Mouse (Mus musculus) myocyte (in vitro differentiated cells): ENCODE data around the gene 4931406P16Rik.

Experiments used
- E2F4 ChIP-seq: IDR thresholded peaks from one replicate; pipeline ENCODE4 v1.6.1; 2011; ENCODE audit warnings: mild to moderate bottlenecking, control low read depth, moderate library complexity; ENCODE audit not compliant: insufficient read depth
- MYOD1 ChIP-seq, 3 experiments: IDR thresholded peaks; one replicate each; pipeline ENCODE4 v1.6.1; 2011; ENCODE audit warnings: control low read depth in 2 of 3, low read depth in 2 of 3, mild to moderate bottlenecking in 2 of 3, moderate library complexity in 1 of 3; ENCODE audit not compliant: insufficient read length in 2 of 3, control insufficient read depth in 1 of 3
- SRF ChIP-seq: IDR thresholded peaks from one replicate; pipeline ENCODE4 v1.6.1; 2011; ENCODE audit warnings: low read depth; ENCODE audit not compliant: control insufficient read depth, insufficient read length
- USF1 ChIP-seq: IDR thresholded peaks from one replicate; pipeline ENCODE4 v1.6.1; 2011; ENCODE audit warnings: low read depth, mild to moderate bottlenecking, control low read depth, moderate library complexity

- TF ChIP-seq USF1, result no peak
- no peak for TF ChIP-seq SRF
- TF ChIP-seq MYOD1 (IDR thresholded peaks at IDR 0.05; ENCODE audit: control insufficient read depth in 1 of 3, insufficient read length in 2 of 3, low read depth in 2 of 3), result no peak
- TF ChIP-seq E2F4, result no peak
Observed at GRCm38 (mm10) chr7:34298818-34299217, 14.5 kb downstream of the 4931406P16Rik start.
